Mouse (Mus musculus) hindbrain, embryonic 13.5 days (tissue): Measurements from ENCODE around the gene Usp8. TPM values are rescaled to one million over a fixed set of nuclear protein-coding genes. Genes with fewer than 3 reads are reported as not detected.

Source experiments
- ATAC-seq: fragments of 200-750 bp; cut with Nextera tagmentation; 2 replicates; pipeline ENCODE4 v1.8.0; 2017; ENCODE audit warnings: moderate TSS enrichment; ENCODE audit not compliant: low FRiP score
- H3K27ac ChIP-seq: fragments of 300-500 bp; sonication (generic); 2 replicates; pipeline ENCODE4 v1.5.1; 2015; ENCODE audit warnings: inconsistent platforms, mild to moderate bottlenecking, moderate library complexity
- H3K27me3 ChIP-seq: fragments of 300-500 bp; sonication (generic); 2 replicates; pipeline ENCODE4 v1.6.1; 2015; ENCODE audit warnings: mild to moderate bottlenecking, inconsistent platforms
- H3K36me3 ChIP-seq: fragments of 300-500 bp; sonication (generic); 2 replicates; pipeline ENCODE4 v1.6.1; 2015; ENCODE audit warnings: mild to moderate bottlenecking, inconsistent platforms
- H3K4me1 ChIP-seq: fragments of 300-500 bp; sonication (generic); replicated peaks from 2 replicates; pipeline ENCODE4 v1.6.1; 2015; ENCODE audit warnings: inconsistent platforms
- H3K4me2 ChIP-seq: fragments of 300-500 bp; sonication (generic); 2 replicates; pipeline ENCODE4 v1.6.1; 2015; ENCODE audit warnings: inconsistent platforms, mild to moderate bottlenecking, moderate library complexity
- H3K4me3 ChIP-seq: fragments of 300-500 bp; sonication (generic); 2 replicates; pipeline ENCODE4 v1.5.1; 2015; ENCODE audit warnings: mild to moderate bottlenecking, inconsistent platforms
- H3K9ac ChIP-seq: fragments of 300-500 bp; sonication (generic); 2 replicates; pipeline ENCODE4 v1.6.1; 2015; ENCODE audit warnings: mild to moderate bottlenecking, inconsistent platforms
- H3K9me3 ChIP-seq: fragments of 300-500 bp; sonication (generic); 2 replicates; pipeline ENCODE4 v1.6.1; 2016; ENCODE audit warnings: inconsistent platforms
- WGBS: fragments of 180-500 bp; shearing (Covaris S2); methylation state at CpG from one replicate; pipeline ENCODE4 v1.1.7; 2015; 5-methylcytosine and 5-hydroxymethylcytosine counted together
- polyA plus RNA-seq: library from polyadenylated mRNA; unstranded; fragments of >200 nt; fragmentation: Nextera tagmentation; extraction: Ambion mirVana; gene quantifications from 2 replicates; pipeline ENCODE4 v1.2.1, GENCODE M21; 2015

The Usp8 gene
- 29.1 and 29.4 TPM in 2 replicates for polyA plus RNA-seq

DNA sequence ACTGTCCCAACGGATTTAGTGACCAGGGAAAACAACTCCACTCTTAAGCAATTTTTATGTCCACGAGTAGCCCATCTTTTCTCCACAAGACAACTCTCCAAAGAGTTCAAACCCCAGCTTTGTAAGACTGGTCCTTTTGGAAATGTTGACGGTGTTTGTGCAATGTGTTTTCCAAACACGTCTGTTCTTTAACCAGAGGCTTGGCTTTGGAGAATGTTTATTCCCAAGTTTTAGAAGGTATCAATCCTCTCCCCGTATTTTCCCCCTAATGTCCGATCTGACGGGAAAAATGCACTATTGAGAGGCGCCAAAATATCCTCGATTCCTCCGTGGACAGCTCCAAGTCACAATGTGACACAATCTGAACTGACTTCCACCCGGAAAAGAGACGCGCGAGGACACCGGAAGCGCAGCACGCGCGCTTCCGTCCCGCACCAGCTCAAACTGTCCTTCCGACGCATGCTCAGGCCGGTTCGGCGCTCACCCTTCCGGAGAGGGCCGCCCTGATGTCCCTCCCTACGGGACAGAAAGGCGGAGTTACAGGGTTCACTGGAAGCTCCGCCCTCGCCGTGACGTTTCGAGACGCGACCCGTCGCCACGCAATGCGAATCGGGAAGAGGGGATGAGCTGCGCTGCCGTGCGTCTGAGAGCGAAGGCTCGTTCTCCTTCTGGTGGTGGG, at the start of gene Usp8:
Usp8 (plus strand) TSS at position 570 of the 679 bp plus-strand sequence.
- H3K4me1 ChIP-seq: peaks cover 17% of the 10 kb centered on the region
- WGBS: 3% methylated on average over 47 of the region's 47 CpGs
- peak within 1 kb of the TSS; percentile 83 for H3K4me3 ChIP-seq
- H3K9me3 ChIP-seq: no peaks in the 10 kb centered on the region
- ATAC-seq: peak; percentile 100
- H3K36me3 ChIP-seq: no peaks in the 10 kb centered on the region
- peak within 1 kb of the TSS; percentile 75 for H3K4me2 ChIP-seq
- H3K9ac ChIP-seq: peak within 1 kb of the TSS; percentile 91
- H3K27ac ChIP-seq: peak within 1 kb of the TSS; percentile 91
- peaks cover 33% of the 10 kb centered on the region for H3K27me3 ChIP-seq

DNA sequence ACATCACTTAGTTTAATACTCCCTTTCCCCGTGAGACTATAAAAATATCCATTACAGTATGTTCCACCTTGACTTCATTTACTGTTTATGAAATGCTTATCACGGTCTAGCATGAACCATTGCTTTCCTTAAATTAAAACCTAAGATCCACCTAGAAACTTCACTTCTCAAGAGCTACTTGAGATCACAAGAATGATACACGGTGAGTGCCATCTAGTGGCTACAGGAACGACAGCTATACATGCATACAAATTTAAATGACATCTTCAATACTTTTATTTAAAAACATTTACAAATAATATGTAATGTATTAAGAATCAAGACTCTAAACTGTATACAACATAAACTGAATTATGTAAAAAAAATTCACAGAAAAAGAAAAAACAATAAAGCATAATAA, 43.6 kb upstream of the Usp8 start:
- Histone ChIP-seq H3K4me1 (no peaks in the 10 kb centered on the region), H3K9me3 (no peaks in the 10 kb centered on the region), H3K36me3 (no peaks in the 10 kb centered on the region), H3K4me3 (no peak overlapping the region), H3K27me3 (no peaks in the 10 kb centered on the region), H3K27ac (no peak overlapping the region), H3K4me2 (no peak overlapping the region), H3K9ac (no peak overlapping the region)
- no peak for ATAC-seq
- WGBS: 65% methylated on average over 4 of the region's 4 CpGs

DNA sequence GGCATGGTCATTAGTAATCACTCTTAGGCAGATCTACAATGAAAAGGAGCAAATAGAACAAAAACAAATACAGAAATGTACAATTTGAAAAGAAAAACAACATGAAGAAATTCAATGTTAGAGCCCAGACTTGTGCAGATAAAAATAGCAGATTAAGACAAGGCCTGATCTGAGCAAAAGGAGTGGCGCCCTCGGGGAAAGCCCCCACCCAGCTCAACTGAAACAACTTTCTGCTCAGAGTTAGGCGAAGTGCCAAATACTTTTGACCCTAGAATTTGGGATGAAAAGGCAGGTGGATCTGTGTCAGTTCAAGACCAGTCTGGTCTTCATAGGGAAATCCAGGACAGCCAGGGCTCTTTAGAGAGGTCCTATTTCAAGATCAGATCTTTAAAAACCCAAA, 41.1 kb upstream of the Usp8 start:
- ATAC-seq: no peak
- no peak overlapping the region for H3K9ac ChIP-seq
- 95% methylated on average over 3 of the region's 3 CpGs for WGBS

DNA sequence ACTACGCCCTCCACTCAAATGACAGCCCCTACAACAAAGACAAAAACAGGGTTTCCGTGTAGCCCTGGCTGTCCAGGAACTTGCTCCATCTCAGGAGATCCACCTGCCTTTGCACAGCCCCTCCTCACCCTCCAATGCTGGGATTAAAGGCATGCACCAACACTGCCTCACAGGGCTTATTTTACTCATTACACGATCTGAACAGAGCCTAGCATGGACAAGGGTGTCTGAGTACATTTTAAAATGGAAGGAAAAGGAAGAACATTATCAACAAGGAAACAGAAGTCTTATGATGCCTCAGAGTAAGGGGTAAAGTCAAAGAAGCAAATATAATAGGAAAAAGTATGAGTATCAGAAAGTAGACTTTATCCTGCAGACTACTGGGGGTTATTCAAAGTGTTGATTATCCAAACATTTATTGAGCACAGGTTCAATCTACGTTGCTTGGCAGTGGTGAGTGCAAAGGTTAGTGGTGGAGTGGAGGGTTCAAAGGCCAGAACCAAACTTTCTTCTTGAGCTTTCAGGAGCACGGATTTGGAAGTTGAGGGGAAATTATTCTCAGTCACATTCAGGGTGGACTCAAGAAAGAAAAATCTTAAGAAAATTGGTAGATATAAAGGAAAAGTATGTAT, 38.4 kb upstream of the Usp8 start:
- no peaks in the 10 kb centered on the region for H3K27me3 ChIP-seq
- no peak overlapping the region for H3K27ac ChIP-seq
- WGBS: 96% methylated on average over 5 of the region's 5 CpGs
- ATAC-seq: no peak
- no peak overlapping the region for H3K4me2 ChIP-seq
- H3K4me1 ChIP-seq: peaks cover 22% of the 10 kb centered on the region
- H3K9ac ChIP-seq: no peak overlapping the region
- no peaks in the 10 kb centered on the region for H3K9me3 ChIP-seq
- no peak overlapping the region for H3K4me3 ChIP-seq
- H3K36me3 ChIP-seq: no peaks in the 10 kb centered on the region

More for the DNA sequence above, 41.1 kb upstream of the Usp8 start:
- H3K4me1 ChIP-seq: no peaks in the 10 kb centered on the region
- H3K9me3 ChIP-seq: no peaks in the 10 kb centered on the region
- H3K27ac ChIP-seq: no peak overlapping the region
- no peaks in the 10 kb centered on the region for H3K36me3 ChIP-seq
- H3K4me3 ChIP-seq: no peak overlapping the region
- no peaks in the 10 kb centered on the region for H3K27me3 ChIP-seq
- H3K4me2 ChIP-seq: no peak overlapping the region

- Histone ChIP-seq H3K27ac (no peak overlapping the region), H3K36me3 (peaks cover 4% of the 10 kb centered on the region), H3K9ac (peak overlapping the region; percentile 99), H3K4me1 (peaks cover 43% of the 10 kb centered on the region), H3K27me3 (no peaks in the 10 kb centered on the region), H3K9me3 (no peaks in the 10 kb centered on the region), H3K4me2 (peak overlapping the region; percentile 72), H3K4me3 (peak overlapping the region; percentile 96)
- WGBS: 69% methylated on average over 13 of the region's 13 CpGs
- no peak for ATAC-seq
Observed at GRCm38 (mm10) chr2:126673317-126674242, 33.5 kb upstream of the Usp8 start.

- WGBS: under 1% methylated on average over 54 of the region's 77 CpGs
- H3K4me3 ChIP-seq: peak overlapping the region; percentile 96
- peaks cover 43% of the 10 kb centered on the region for H3K4me1 ChIP-seq
- H3K27ac ChIP-seq: peak overlapping the region; percentile 100
- H3K27me3 ChIP-seq: no peaks in the 10 kb centered on the region
- ATAC-seq: peak; percentile 72
- no peaks in the 10 kb centered on the region for H3K9me3 ChIP-seq
- peaks cover 4% of the 10 kb centered on the region for H3K36me3 ChIP-seq
- H3K9ac ChIP-seq: peak overlapping the region; percentile 99
- peak overlapping the region; percentile 72 for H3K4me2 ChIP-seq
Observed at GRCm38 (mm10) chr2:126674441-126675168, 32.5 kb upstream of the Usp8 start.

DNA sequence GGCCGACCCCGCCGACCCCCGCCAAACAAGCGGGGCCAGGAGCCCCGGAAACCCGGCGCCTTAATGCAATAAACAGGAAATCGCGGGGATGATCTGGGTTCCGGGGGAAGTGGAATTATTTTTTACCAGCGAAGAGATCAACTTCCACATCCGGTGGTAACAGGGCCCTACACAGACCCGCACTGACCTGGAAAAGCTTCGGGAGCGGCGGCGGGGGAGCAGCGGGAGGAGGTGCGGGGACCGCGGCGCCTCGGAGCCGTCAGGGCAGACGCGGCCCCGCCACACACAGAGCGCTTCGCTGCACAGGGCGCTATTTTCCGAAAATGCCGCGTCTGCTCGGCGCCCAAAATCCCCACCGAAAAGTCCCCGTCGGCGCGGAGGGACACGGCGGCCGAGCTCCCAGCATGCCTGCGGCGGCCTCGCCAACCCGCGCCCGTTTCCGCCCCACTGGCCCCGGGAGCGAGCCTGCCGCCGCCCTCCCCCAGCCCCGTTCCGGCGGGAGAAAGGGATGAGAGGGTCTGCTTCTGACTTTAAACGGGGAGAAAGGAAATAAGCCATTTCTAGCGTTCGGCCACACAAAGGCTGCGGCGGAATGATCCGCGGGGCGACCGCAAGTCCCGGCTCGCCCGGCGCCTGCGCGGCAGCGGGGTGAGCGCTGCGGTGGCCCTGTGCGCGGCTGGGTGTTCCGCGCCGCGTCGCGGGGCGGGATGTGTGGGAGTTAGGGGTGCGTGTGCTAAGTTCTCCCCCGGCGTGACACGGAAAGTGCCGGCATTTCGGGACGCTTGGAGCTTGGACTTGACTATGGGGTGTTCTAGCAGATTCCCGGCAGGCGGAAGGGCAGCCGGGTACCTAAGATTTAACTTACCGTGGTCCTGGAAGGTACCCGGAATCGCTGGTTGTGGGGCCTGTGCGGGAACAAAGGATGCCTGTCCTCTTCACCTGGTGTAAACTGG, 31.7 kb upstream of the Usp8 start:
- Histone ChIP-seq H3K36me3 (peaks cover 7% of the 10 kb centered on the region), H3K9ac (peak overlapping the region; percentile 99), H3K27ac (peak overlapping the region; percentile 100), H3K9me3 (no peaks in the 10 kb centered on the region), H3K27me3 (no peaks in the 10 kb centered on the region), H3K4me3 (peak overlapping the region; percentile 96), H3K4me2 (peak overlapping the region; percentile 72), H3K4me1 (peaks cover 43% of the 10 kb centered on the region)
- ATAC-seq: peak; percentile 96
- WGBS: 1% methylated on average over 99 of the region's 99 CpGs

- Histone ChIP-seq H3K9ac (peak within 1 kb of the TSS; percentile 99), H3K36me3 (peaks cover 9% of the 10 kb centered on the region), H3K4me2 (peak within 1 kb of the TSS; percentile 72), H3K9me3 (no peaks in the 10 kb centered on the region), H3K27ac (peak within 1 kb of the TSS; percentile 100), H3K4me3 (peak within 1 kb of the TSS; percentile 96), H3K27me3 (no peaks in the 10 kb centered on the region), H3K4me1 (peaks cover 43% of the 10 kb centered on the region)
- ATAC-seq: no peak
- WGBS: 24% methylated on average over 12 of the region's 12 CpGs
Observed at GRCm38 (mm10) chr2:126676122-126676515, 31.0 kb upstream of the Usp8 start, which contains the start of gene Gabpb1. TSS of gene Gabpb1 (minus strand) at chr2:126676337.

DNA sequence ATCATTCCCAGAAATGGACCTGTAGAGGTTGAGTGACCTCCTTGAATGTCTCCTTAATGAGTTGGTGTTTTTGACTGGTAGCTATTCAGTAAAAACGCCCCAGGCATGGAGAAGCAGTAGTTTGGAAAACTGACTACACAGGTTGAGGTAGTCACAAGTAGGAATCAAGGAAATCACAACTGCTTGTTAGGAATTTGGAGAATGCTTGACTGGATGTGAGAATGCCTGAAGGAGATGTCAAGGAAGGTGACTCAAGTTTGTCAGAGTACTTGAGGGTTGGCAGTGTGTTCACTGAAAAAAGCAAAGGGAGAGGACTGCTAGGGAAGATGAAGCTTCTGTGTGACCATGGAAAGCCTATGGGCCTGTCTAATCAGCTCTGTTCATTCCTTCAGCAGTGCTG, 29.8 kb upstream of the Usp8 start:
- ATAC-seq: no peak
- H3K4me2 ChIP-seq: peak overlapping the region; percentile 72
- no peak overlapping the region for H3K27ac ChIP-seq
- H3K4me1 ChIP-seq: peaks cover 34% of the 10 kb centered on the region
- peaks cover 9% of the 10 kb centered on the region for H3K36me3 ChIP-seq
- 0 out of 2 replicates have a peak overlapping the region, but pooled peaks have one; percentile 96 for H3K4me3 ChIP-seq
- no peaks in the 10 kb centered on the region for H3K27me3 ChIP-seq
- H3K9ac ChIP-seq: no peak overlapping the region
- 98% methylated on average over 1 of the region's 1 CpGs for WGBS
- no peaks in the 10 kb centered on the region for H3K9me3 ChIP-seq

DNA sequence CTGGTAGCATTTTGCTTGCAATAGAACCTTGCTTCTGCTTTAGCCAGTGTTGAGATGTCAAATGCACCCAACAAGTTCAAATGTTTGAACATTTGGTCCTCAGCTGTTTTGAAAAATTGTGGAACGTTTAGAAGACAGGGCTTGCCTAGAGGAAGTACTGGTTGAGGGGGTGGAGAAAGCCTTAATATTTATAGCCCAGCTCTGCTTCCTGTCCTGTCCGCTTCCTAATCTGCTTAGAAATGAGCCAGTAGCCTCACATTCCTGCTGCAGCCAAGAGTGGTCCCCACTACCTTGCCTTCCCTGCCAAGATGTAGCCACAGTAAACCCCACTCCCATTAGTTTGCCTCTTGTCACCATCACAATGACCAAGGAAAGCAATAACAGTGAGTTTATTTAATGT, 24.8 kb upstream of the Usp8 start:
- no peak overlapping the region for H3K9ac ChIP-seq
- no peak overlapping the region for H3K4me3 ChIP-seq
- no peak overlapping the region for H3K4me2 ChIP-seq
- H3K36me3 ChIP-seq: peaks cover 23% of the 10 kb centered on the region
- H3K4me1 ChIP-seq: peaks cover 4% of the 10 kb centered on the region
- H3K27me3 ChIP-seq: no peaks in the 10 kb centered on the region
- WGBS: 94% methylated on average over 2 of the region's 2 CpGs
- ATAC-seq: no peak
- H3K27ac ChIP-seq: no peak overlapping the region
- no peaks in the 10 kb centered on the region for H3K9me3 ChIP-seq

- H3K36me3 ChIP-seq: peaks cover 27% of the 10 kb centered on the region
- no peak overlapping the region for H3K4me2 ChIP-seq
- WGBS: 97% methylated on average over 1 of the region's 1 CpGs
- H3K9me3 ChIP-seq: no peaks in the 10 kb centered on the region
- no peaks in the 10 kb centered on the region for H3K27me3 ChIP-seq
- H3K4me3 ChIP-seq: no peak overlapping the region
- no peaks in the 10 kb centered on the region for H3K4me1 ChIP-seq
- no peak for ATAC-seq
- no peak overlapping the region for H3K27ac ChIP-seq
- H3K9ac ChIP-seq: no peak overlapping the region
Observed at GRCm38 (mm10) chr2:126682937-126683336, 24.2 kb upstream of the Usp8 start.
